Mouse (Mus musculus) granulocyte monocyte progenitor cell, adult 5-6 weeks (primary cell): Measurements from ENCODE around the gene Fkbp5. TPM values are rescaled to one million over a fixed set of nuclear protein-coding genes. Genes with fewer than 3 reads are reported as not detected.

ENCODE experiments used
- ATAC-seq: replicated peaks from 2 replicates; pipeline ENCODE4 v1.8.0; 2016; ENCODE audit warnings: mild to moderate bottlenecking, moderate TSS enrichment, inconsistent platforms; ENCODE audit not compliant: poor library complexity, severe bottlenecking
- total RNA-seq, 2 experiments: library from RNA; stranded (forward) in 1 of 2; stranded (reverse) in 1 of 2; fragments of 200-712, 200-1000 nt in 1 of 2; fragments of >200 nt in 1 of 2; fragmentation: Nextera tagmentation in 1 of 2; gene quantifications; 2 replicates each; pipeline ENCODE4 v1.2.3; 2014 to 2017

The Fkbp5 gene
- total RNA-seq, 2 experiments from 2014 or later = 40.8 to 49.1 TPM

DNA sequence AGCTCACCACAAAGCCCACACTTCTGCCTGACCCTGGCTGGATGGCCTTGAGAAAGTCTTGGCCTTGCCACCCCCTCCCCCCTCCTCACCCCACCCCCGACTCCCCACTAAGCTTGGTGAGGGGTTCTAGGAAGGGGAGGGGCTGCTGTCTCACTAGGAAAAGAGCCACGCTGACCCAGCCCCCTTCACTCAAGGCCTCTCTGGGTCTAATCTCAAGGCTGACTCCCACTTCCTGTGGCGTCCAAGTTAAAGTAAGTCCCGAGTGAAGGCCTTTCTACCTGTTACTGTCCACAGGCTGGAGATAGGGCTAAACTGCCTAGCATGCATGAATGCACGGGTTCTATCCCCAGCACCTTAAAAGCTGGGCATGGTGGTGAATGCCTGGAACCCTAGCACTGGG is 9.8 kb downstream of the Fkbp5 start:
- ATAC-seq = no peak

DNA sequence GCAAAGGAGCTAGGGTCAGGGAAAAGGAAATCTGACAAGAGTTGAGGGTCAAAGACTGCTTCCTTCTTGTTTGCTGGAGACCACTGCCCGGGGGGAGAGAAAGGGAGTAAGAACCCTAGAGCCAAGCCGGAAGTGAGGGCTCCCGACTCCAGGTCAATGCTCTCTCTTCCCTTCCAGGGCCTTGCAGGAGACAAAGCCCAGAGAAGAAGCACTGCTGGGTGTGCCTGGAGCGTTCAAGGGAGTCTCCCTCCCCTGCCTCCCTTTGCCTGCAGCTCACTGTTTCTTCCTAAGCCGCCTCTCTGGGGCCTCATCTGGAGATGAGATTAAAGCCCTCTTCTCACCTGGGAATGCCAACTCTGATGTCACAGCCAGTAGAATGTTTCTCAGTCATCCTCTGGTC is 10.4 kb downstream of the Fkbp5 start:
- ATAC-seq = no peak

DNA sequence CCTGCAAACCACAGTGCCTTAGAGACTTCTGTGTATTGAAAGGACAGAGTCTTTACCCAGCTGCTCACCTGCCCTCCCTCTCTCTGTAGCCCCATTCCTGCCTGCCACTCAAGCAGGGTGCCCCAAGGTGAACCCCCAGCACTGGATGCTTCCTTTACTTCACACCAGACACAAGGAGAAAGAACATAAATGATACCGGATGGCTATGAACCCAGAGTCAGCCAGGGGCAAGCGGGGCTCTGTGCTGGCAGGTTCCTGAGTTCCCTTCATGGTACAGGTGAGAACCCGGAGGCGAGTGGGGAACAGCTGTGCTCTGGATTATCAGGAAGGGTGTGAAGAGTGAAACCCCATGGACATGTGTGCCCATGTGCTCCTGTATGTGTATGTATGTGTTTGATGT is 11.7 kb downstream of the Fkbp5 start:
- ATAC-seq = no peak

DNA sequence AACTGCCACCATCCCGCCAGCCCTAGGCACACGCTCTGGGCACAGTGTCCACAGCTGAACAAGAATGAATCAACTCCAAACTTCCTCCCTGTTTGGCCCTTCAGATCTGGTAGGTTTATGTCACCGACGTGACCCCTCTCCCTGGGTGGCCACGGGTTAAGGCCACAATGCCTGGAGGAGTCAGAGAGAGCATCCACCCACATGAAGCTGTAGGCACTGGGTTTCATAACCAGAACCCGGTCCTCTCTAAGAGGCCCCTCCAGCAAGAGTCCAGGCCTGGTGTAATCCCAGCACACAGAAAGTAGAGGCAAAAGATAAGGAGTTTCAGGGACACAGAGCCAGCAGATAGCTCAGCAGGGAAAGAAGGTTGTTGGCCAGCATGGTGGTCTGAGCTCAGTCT is 13.1 kb downstream of the Fkbp5 start:
- no peak for ATAC-seq

GRCm38 (mm10) chr17:28502196-28502821 is 15.0 kb downstream of the Fkbp5 start:
- ATAC-seq = peak; percentile 46; the same call in 1 of the 2 replicates

DNA sequence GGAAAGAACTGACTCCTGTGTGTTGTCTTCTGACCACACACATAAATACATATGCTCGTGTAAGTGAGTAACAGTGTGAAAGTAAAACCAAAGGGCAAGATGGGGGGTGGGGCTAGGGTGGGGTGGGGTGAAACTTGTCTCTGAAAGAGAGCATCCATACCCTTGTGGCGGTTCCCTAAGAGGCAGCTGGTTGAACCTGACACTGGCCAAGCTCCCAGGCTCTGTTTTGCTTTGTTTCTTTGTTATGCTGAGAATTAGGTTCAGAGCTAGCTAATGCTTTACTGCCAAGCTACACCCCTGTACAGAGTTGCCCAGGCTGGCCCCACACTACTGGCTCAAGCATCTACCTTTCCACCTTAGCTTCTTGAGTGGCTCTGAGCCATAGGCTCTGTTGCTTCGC is 16.9 kb downstream of the Fkbp5 start:
- no peak for ATAC-seq

- no peak for ATAC-seq
Measured at GRCm38 (mm10) chr17:28499190-28499589, 18.1 kb downstream of the Fkbp5 start.

DNA sequence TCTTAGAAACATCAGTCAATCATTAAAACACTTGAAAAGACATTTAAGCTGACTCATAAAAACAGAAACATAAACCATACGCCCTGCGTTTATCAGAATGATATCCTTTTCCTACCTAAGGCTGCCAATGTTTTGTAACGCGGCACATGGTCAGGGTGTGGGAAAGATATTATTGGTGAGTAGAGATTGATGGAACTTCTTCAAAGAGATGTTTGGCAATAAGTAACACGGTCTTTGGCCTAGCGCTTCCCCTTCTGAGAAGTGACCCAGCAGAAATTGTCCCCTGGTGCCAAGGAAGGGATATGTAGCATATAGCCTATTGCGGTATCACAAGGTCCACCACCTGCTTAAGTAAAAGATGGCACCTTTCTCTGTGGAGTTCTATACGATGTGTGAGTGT is 21.5 kb downstream of the Fkbp5 start:
- peak; percentile 56 for ATAC-seq

- ATAC-seq = no peak
Measured at GRCm38 (mm10) chr17:28491035-28491770, 26.1 kb downstream of the Fkbp5 start.

DNA sequence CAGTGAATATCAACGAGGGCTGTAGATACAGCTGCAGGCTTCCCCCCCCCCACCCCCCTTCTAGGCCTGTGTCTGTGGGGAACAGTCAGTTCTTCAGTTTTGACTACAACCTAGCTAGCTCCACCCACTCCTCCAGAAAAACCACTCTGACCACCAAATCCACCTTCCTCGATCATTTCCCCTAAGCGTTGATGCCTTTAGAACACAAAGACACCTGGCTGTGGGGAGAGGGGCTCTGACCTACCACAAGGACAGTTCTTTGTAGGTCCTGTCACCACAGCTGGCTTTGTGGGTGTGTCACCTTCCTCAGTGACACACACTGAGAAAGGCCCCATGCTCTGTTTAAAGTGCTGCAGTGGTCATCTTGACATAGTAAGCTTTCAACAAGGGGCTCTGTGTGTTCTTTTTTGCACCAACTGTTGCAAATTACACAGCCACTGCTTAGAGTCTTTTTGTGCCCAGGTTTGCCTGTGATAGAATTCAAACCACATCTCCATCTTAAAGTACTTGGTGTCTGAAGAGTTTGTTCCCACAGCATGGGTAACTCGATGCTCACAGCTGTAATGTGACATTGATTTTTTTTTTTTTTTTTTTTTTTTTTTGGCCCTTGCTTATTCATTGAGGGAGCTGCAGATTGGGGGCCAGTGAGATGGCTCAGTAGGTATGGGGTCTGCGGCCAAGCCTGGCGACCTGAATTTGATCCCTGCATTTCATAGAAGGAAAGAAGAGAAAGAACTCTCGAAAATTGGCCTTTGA is 28.9 kb downstream of the Fkbp5 start:
- ATAC-seq = peak; percentile 9; the same call in 1 of the 2 replicates

GRCm38 (mm10) chr17:28487584-28488257 is 29.6 kb downstream of the Fkbp5 start:
- ATAC-seq = no peak

DNA sequence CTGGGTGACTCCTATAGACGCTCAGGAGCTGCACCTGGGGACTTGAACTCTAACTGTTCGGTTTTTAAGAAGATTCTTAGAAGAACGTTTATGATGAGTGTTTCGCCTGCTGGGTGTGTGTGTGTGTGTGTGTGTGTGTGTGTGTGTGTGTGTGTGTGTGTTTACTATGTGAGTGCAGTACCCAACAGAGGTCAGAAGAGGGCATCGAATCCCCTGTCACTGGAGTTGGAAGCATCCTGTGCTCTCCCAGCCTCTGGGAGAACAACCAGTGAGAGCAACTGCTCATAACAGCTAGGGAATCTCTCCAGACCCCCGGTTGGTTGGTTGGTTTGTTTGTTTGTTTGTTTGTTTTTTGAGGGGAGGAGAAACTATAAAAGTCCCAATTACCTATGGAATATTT is 30.6 kb downstream of the Fkbp5 start:
- ATAC-seq = no peak

GRCm38 (mm10) chr17:28485977-28486400 is 31.3 kb downstream of the Fkbp5 start:
- ATAC-seq = peak; percentile 97

- ATAC-seq = no peak
Measured at GRCm38 (mm10) chr17:28485446-28485948, 31.8 kb downstream of the Fkbp5 start.

- ATAC-seq = peak; percentile 18; the same call in 1 of the 2 replicates
Measured at GRCm38 (mm10) chr17:28484704-28485445, 32.5 kb downstream of the Fkbp5 start.

GRCm38 (mm10) chr17:28477421-28477820 is 39.9 kb downstream of the Fkbp5 start:
- no peak for ATAC-seq

DNA sequence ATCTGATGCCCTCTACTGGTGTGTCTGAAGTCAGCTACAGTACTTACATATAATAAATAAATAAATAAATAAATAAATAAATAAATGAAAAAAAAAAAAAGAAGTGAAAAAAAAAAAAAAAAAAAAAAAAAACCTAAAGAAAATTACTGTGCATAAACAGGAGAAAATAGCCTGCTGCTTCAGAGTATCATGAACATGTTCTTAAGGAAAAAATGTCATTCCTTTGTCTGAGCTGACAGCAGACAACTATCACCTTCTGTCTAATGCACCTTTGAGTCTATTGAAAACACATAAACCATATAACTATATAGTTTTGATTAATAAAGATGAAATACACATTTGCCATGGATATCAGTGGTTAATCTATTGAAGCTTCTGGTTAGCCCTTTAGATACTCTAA is 40.9 kb downstream of the Fkbp5 start:
- no peak for ATAC-seq

DNA sequence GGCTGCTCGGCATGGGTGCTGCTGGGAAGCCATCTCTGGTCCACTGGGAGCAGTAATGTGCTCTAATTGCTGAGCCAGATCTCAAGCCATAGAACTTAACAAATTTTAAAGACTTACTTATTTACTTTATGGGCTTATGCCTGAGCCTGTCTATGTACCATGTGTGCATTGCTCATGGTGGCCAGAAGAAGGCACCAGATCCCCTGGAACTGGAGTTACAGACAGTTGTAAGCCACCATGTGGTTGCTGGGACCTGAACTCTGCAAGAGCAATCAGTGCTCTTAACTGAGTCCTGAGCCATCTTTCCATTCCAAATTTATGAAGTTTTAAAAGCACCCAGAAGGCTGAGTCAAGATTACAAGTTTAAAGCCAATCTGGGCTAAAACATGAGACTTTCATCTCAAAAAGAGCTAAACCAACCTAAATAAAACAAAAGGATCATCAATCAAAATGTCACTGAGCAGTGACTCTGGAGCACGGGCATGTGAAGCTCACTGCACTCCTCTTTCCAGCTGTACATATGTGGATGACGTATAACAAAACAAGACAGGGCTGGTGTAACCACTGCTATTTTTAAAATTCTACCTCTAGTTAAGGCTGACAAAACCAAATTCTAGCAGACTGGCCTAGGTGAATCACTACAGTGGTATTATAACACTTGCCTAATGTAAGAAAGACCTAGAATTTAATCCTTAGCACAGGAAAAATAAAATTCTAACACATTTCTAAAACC is 41.6 kb downstream of the Fkbp5 start:
- no peak for ATAC-seq

DNA sequence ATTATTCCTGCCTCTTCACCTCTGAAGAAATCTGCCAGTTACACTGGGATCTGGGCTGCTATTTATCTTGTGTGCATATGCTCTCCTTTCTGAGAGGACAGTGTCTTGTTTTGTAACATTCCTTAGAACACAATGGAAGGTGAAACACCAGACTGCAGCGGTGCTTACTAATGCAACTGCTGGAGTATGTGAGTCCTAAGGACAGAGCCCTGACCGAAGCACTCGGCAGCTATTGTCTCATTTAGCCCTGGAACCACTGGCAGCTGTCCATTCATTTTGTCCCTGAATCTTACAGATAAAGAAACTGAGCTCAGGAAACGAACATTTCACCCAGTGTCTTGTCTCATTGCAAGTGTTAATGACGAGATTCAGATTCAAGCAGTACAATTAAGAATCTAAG is 44.6 kb downstream of the Fkbp5 start:
- no peak for ATAC-seq
